22 mouse cellular contexts compared by ENCODE assay signal in genomic region chr1:191023806-191024205, GRCm38 (mm10). TPM values are rescaled to one million over a fixed set of nuclear protein-coding genes. Genes with fewer than 3 reads are reported as not detected.
A peak's percentile ranks its signal among the peaks of the same experiment; 100 is the strongest.
DNase-seq lines count a peak whose midpoint lies in the region; ATAC-seq and TF ChIP-seq lines count a peak whose summit lies in the region.
"Not testable (repeated sequence)": the region's sequence is repeated elsewhere in the genome, so short reads cannot be mapped to it uniquely, and the experiment has no call there.
"Had no signal": no experiment of that assay in that cellular context is flagged by ENCODE, and none has a peak within 500 bp of the region (broad histone marks: within the 10 kb centered on the region; RNA-seq: fewer than 3 reads in every experiment).

No protein-coding gene starts in this region.

- not testable (repeated sequence) for TF ChIP-seq RAD21 in MEL (IDR thresholded peaks at IDR 0.05; ENCODE audit: low read depth, low read length)

- TF ChIP-seq POLR2A in MEL (IDR thresholded peaks at IDR 0.05; ENCODE audit: control insufficient read depth in 1 of 2, insufficient read depth in 1 of 2, low read depth in 1 of 2, low read length in 2 of 2, poor library complexity in 1 of 2): not testable (repeated sequence)

- TF ChIP-seq EP300 in MEL (IDR thresholded peaks at IDR 0.05; ENCODE audit: low read depth in 1 of 2, low read length in 2 of 2); lung, postnatal 0 days (IDR thresholded peaks at IDR 0.05): not testable (repeated sequence)

- H3K27me3 ChIP-seq in MEL (ENCODE audit: control insufficient read depth in 1 of 2, insufficient read depth in 2 of 2, low read length in 2 of 2); intestine, postnatal 0 days (replicated peaks; ENCODE audit: control insufficient read depth, insufficient read depth, low read length); lung, postnatal 0 days (replicated peaks; ENCODE audit: insufficient read depth, low read length); neural tube, embryonic 13.5 days: not testable (repeated sequence)

- DNase-seq in A20 (ENCODE audit: low read depth, low spot score): peak; percentile 11
- not testable (repeated sequence) for DNase-seq in MEL (ENCODE audit: low read depth, low spot score); lung, postnatal 0 days (ENCODE audit: low spot score)

- not testable (repeated sequence) for ATAC-seq in intestine, postnatal 0 days; lung, postnatal 0 days; neural tube, embryonic 13.5 days (ENCODE audit: low read depth)

- H3K9ac ChIP-seq in MEL (ENCODE audit: control insufficient read depth, low read depth, low read length, poor library complexity, severe bottlenecking); intestine, postnatal 0 days (ENCODE audit: low read depth, low read length); lung, postnatal 0 days (replicated peaks; ENCODE audit: low read depth); neural tube, embryonic 13.5 days: not testable (repeated sequence)

- not testable (repeated sequence) for H3K9me3 ChIP-seq in MEL (replicated peaks; ENCODE audit: insufficient read depth, low read length); intestine, postnatal 0 days (ENCODE audit: control insufficient read depth); lung, postnatal 0 days (ENCODE audit: low read length); neural tube, embryonic 13.5 days

- TF ChIP-seq CTCF in MEL (IDR thresholded peaks at IDR 0.05 in 2 of 3, conservative IDR thresholded peaks at IDR 0.05 in 1 of 3; ENCODE audit: control insufficient read depth in 1 of 3, insufficient read depth in 1 of 3, low read depth in 2 of 3, low read length in 3 of 3, poor library complexity in 1 of 3, severe bottlenecking in 1 of 3); intestine, postnatal 0 days (IDR thresholded peaks at IDR 0.05; ENCODE audit: low read depth); lung, postnatal 0 days (IDR thresholded peaks at IDR 0.05): not testable (repeated sequence)

- peak overlapping the region; percentile 33; the same call in 1 of the 2 replicates for H3K4me2 ChIP-seq in intestine, postnatal 0 days (replicated peaks; ENCODE audit: low read depth)
- not testable (repeated sequence) for H3K4me2 ChIP-seq in lung, postnatal 0 days (replicated peaks; ENCODE audit: low read depth, low read length)
- H3K4me2 ChIP-seq in neural tube, embryonic 13.5 days: 0 out of 2 replicates have a peak overlapping the region, but pooled peaks have one; percentile 4

- H3K27ac ChIP-seq in MEL (ENCODE audit: control insufficient read depth, low read depth, low read length); intestine, postnatal 0 days (ENCODE audit: low read depth, low read length); neural tube, embryonic 13.5 days (replicated peaks): not testable (repeated sequence)
- H3K27ac ChIP-seq in lung, postnatal 0 days (ENCODE audit: low read length): 0 out of 2 replicates have a peak overlapping the region, but pooled peaks have one; percentile 38

- H3K4me3 ChIP-seq in MEL (ENCODE audit: control insufficient read depth in 1 of 2, insufficient read depth in 1 of 2, low read depth in 2 of 2, low read length in 2 of 2); intestine, postnatal 0 days (ENCODE audit: low read depth, low read length); lung, postnatal 0 days (ENCODE audit: low read depth, low read length); neural tube, embryonic 13.5 days: not testable (repeated sequence)

- 74% methylated on average over 5 of the region's 6 CpGs for WGBS in intestine, postnatal 0 days
- WGBS in lung, postnatal 0 days: 96% methylated on average over 5 of the region's 6 CpGs
- 91% methylated on average over 6 of the region's 6 CpGs for WGBS in neural tube, embryonic 13.5 days

- H3K79me2 ChIP-seq in MEL (ENCODE audit: control insufficient read depth, insufficient read depth, low read length, poor library complexity): peaks cover 19% of the 10 kb centered on the region

- H3K4me1 ChIP-seq in MEL (ENCODE audit: control insufficient read depth in 1 of 2, insufficient read depth in 2 of 2, low read length in 2 of 2): not testable (repeated sequence)
- H3K4me1 ChIP-seq in intestine, postnatal 0 days (replicated peaks; ENCODE audit: control insufficient read depth, insufficient read depth, low read length): peaks cover 10% of the 10 kb centered on the region
- H3K4me1 ChIP-seq in lung, postnatal 0 days (ENCODE audit: insufficient read depth, low read depth, low read length): peaks cover 14% of the 10 kb centered on the region; the same call in 1 of the 2 replicates
- H3K4me1 ChIP-seq in neural tube, embryonic 13.5 days (replicated peaks): peaks cover 31% of the 10 kb centered on the region

- H3K36me3 ChIP-seq in MEL (ENCODE audit: control insufficient read depth in 1 of 2, insufficient read depth in 2 of 2, low read length in 2 of 2); lung, postnatal 0 days (ENCODE audit: insufficient read depth, low read length): not testable (repeated sequence)
- peaks cover 17% of the 10 kb centered on the region; the same call in 1 of the 2 replicates for H3K36me3 ChIP-seq in intestine, postnatal 0 days (ENCODE audit: control insufficient read depth, insufficient read depth)
- H3K36me3 ChIP-seq in neural tube, embryonic 13.5 days: peaks cover 12% of the 10 kb centered on the region

TF ChIP-seq in MEL, 35 proteins besides CTCF, POLR2A, EP300 and RAD21:
- peak; percentile 72; the same call in 1 of the 2 replicates for TF ChIP-seq TBP (IDR thresholded peaks at IDR 0.05; ENCODE audit: low read depth, low read length)

RNA-seq across cellular contexts. Expression of gene Flvcr1, which starts 2.2 kb away (rescaled TPM):
- 27.7 and 36.9 TPM in 2 replicates for total RNA-seq in MEL (2012; rRNA removed)
- 10 to 100 TPM in 1 of 2 experiments, not detected in 1; 19.1 TPM for polyA plus RNA-seq in MEL (2012; ENCODE audit: insufficient read depth in 1 of 2, insufficient read length in 2 of 2, low read depth in 1 of 2, low replicate concordance in 2 of 2, missing spikeins in 1 of 2)
- polyA plus RNA-seq in intestine, postnatal 0 days (2015; fragmentation: Nextera tagmentation; extraction: Ambion mirVana): 57.4 and 65.5 TPM in 2 replicates
- polyA plus RNA-seq in lung, postnatal 0 days (2015; fragmentation: Nextera tagmentation; extraction: Ambion mirVana): 7.8 and 7.9 TPM in 2 replicates
- polyA plus RNA-seq in neural tube, embryonic 13.5 days (2015; fragmentation: Nextera tagmentation; extraction: Ambion mirVana): 6.9 and 7.8 TPM in 2 replicates

RNA-seq across cellular contexts. Expression of gene Spata45, which starts 12.6 kb away (rescaled TPM):
- total RNA-seq in MEL (2012; rRNA removed): not detected in 2 replicates
- under 1 TPM in 1 of 2 experiments, not detected in 1; 0.75 TPM for polyA plus RNA-seq in MEL (2012; ENCODE audit: insufficient read depth in 1 of 2, insufficient read length in 2 of 2, low read depth in 1 of 2, low replicate concordance in 2 of 2, missing spikeins in 1 of 2)
- polyA plus RNA-seq in intestine, postnatal 0 days (2015; fragmentation: Nextera tagmentation; extraction: Ambion mirVana): 1.1 TPM in 2 replicates
- polyA plus RNA-seq in lung, postnatal 0 days (2015; fragmentation: Nextera tagmentation; extraction: Ambion mirVana): not detected in 2 replicates
- polyA plus RNA-seq in neural tube, embryonic 13.5 days (2015; fragmentation: Nextera tagmentation; extraction: Ambion mirVana): not detected in 2 replicates
- total RNA-seq: adrenal gland, adult 2 months; adrenal gland, postnatal 10 days; adrenal gland, postnatal 25 days; adrenal gland, postnatal 4 days; common myeloid progenitor, adult 5-6 weeks; G1E had no signal
- polyA plus RNA-seq: adrenal gland, adult 2 months; brain, embryonic 14.5 days; C2C12; embryonic facial prominence, embryonic 11.5 days; embryonic facial prominence, embryonic 13.5 days; embryonic facial prominence, embryonic 15.5 days; erythroblast, embryonic 14.5 days; forebrain, embryonic 10.5 days; forebrain, embryonic 12.5 days; forebrain, embryonic 14.5 days; forebrain, embryonic 16.5 days; frontal cortex, adult 2 months; G1E had no signal

RNA-seq across cellular contexts. Expression of gene Tatdn3, which starts 38.9 kb away (rescaled TPM):
- 14.5 and 16.7 TPM in 2 replicates for total RNA-seq in MEL (2012; rRNA removed)
- polyA plus RNA-seq in MEL (2012; ENCODE audit: insufficient read depth in 1 of 2, insufficient read length in 2 of 2, low read depth in 1 of 2, low replicate concordance in 2 of 2, missing spikeins in 1 of 2): 10 to 100 TPM in 1 of 2 experiments, not detected in 1; 19.0 TPM
- 17.3 and 18.1 TPM in 2 replicates for polyA plus RNA-seq in intestine, postnatal 0 days (2015; fragmentation: Nextera tagmentation; extraction: Ambion mirVana)
- 10.5 and 11.9 TPM in 2 replicates for polyA plus RNA-seq in lung, postnatal 0 days (2015; fragmentation: Nextera tagmentation; extraction: Ambion mirVana)
- 16.6 and 17.5 TPM in 2 replicates for polyA plus RNA-seq in neural tube, embryonic 13.5 days (2015; fragmentation: Nextera tagmentation; extraction: Ambion mirVana)

RNA-seq across cellular contexts. Expression of gene Nsl1, which starts 39.0 kb away (rescaled TPM):
- total RNA-seq in MEL (2012; rRNA removed): 33.4 and 41.9 TPM in 2 replicates
- 10 to 100 TPM in 1 of 2 experiments, not detected in 1; 24.2 TPM for polyA plus RNA-seq in MEL (2012; ENCODE audit: insufficient read depth in 1 of 2, insufficient read length in 2 of 2, low read depth in 1 of 2, low replicate concordance in 2 of 2, missing spikeins in 1 of 2)
- 3.8 TPM in 2 replicates for polyA plus RNA-seq in intestine, postnatal 0 days (2015; fragmentation: Nextera tagmentation; extraction: Ambion mirVana)
- 1.5 and 1.8 TPM in 2 replicates for polyA plus RNA-seq in lung, postnatal 0 days (2015; fragmentation: Nextera tagmentation; extraction: Ambion mirVana)
- 4.6 and 4.9 TPM in 2 replicates for polyA plus RNA-seq in neural tube, embryonic 13.5 days (2015; fragmentation: Nextera tagmentation; extraction: Ambion mirVana)

RNA-seq across cellular contexts. Expression of gene Vash2, which starts 44.7 kb away (rescaled TPM):
- 2.6 and 3.3 TPM in 2 replicates for total RNA-seq in MEL (2012; rRNA removed)
- 1 to 10 TPM in 1 of 2 experiments, not detected in 1; 9.8 TPM for polyA plus RNA-seq in MEL (2012; ENCODE audit: insufficient read depth in 1 of 2, insufficient read length in 2 of 2, low read depth in 1 of 2, low replicate concordance in 2 of 2, missing spikeins in 1 of 2)
- 3.5 and 3.9 TPM in 2 replicates for polyA plus RNA-seq in intestine, postnatal 0 days (2015; fragmentation: Nextera tagmentation; extraction: Ambion mirVana)
- 4.2 and 4.3 TPM in 2 replicates for polyA plus RNA-seq in lung, postnatal 0 days (2015; fragmentation: Nextera tagmentation; extraction: Ambion mirVana)
- 90.3 and 94.0 TPM in 2 replicates for polyA plus RNA-seq in neural tube, embryonic 13.5 days (2015; fragmentation: Nextera tagmentation; extraction: Ambion mirVana)
- polyA plus RNA-seq: G1E had no signal
